Mouse (Mus musculus) spleen, adult 2 months (tissue): ENCODE measurements around the gene Dcbld2. TPM values are rescaled to one million over a fixed set of nuclear protein-coding genes. Genes with fewer than 3 reads are reported as not detected.

ENCODE experiments used
- DNase-seq, 2 experiments: peaks; one replicate each; pipeline versions ENCODE4 v3.0.0 to v3.0.0-alpha.2; 2012 to 2021; ENCODE audit warnings: low spot score in 2 of 2, low read depth in 1 of 2
- H3K27ac ChIP-seq: fragments of 200-500 bp; 2 replicates; pipeline ENCODE4 v1.5.1; 2012; ENCODE audit warnings: low read length, inconsistent platforms; ENCODE audit not compliant: insufficient read depth
- H3K27me3 ChIP-seq: fragments of 200-500 bp; 2 replicates; pipeline ENCODE4 v1.6.1; 2012; ENCODE audit warnings: mild to moderate bottlenecking, moderate library complexity, low read length, inconsistent platforms; ENCODE audit not compliant: control insufficient read depth, insufficient read depth
- H3K36me3 ChIP-seq: fragments of 200-500 bp; 2 replicates; pipeline ENCODE4 v1.6.1; 2012; ENCODE audit warnings: mild to moderate bottlenecking, low read length, inconsistent platforms; ENCODE audit not compliant: control insufficient read depth, insufficient read depth
- H3K4me1 ChIP-seq: fragments of 200-500 bp; 2 replicates; pipeline ENCODE4 v1.6.1; 2011; ENCODE audit warnings: inconsistent platforms; ENCODE audit not compliant: control insufficient read depth, insufficient read depth, insufficient read length
- H3K4me3 ChIP-seq: fragments of 200-500 bp; 2 replicates; pipeline ENCODE4 v1.5.1; 2011; ENCODE audit warnings: mild to moderate bottlenecking, inconsistent platforms; ENCODE audit not compliant: insufficient read depth, insufficient read length; ENCODE audit errors: extremely low read depth
- CTCF ChIP-seq: fragments of 200-500 bp; IDR thresholded peaks from 2 replicates; pipeline ENCODE4 v1.5.1; 2011; ENCODE audit warnings: mild to moderate bottlenecking, inconsistent platforms; ENCODE audit not compliant: insufficient read depth, insufficient read length, insufficient replicate concordance; ENCODE audit errors: extremely low read depth
- POLR2A ChIP-seq: fragments of 200-500 bp; IDR thresholded peaks from 2 replicates; pipeline ENCODE4 v1.6.1; 2011; ENCODE audit warnings: low read depth, low read length, inconsistent platforms
- WGBS: fragments of 180-500 bp; shearing (Covaris S2); methylation state at CpG from one replicate; pipeline ENCODE4 v1.1.7; 2018; 5-methylcytosine and 5-hydroxymethylcytosine counted together
- polyA plus RNA-seq: library from polyadenylated mRNA; depleted of rRNA; stranded (reverse); fragments of >200 nt; gene quantifications from 2 replicates; pipeline ENCODE4 v1.2.3, GENCODE M21; 2012

Dcbld2 gene
- polyA plus RNA-seq, 1 experiment = 3.7 TPM

DNA sequence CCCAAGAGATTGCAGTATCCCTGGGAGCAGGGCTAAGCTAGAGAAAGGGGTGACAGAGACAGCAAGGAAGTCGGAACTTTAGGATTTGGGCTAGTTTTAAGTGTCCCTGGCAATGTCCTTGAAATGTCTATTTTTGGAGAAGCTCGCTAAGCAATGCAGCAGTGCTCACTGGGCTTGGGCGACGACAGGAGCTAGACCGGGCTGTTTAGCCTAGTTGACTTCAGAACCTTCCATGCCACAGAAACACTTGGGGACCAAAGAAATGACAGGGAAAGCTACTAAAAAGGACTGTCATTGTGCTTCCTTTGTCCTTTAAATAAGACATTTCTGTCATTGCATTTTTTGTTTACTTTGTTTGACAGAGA is 73.6 kb downstream of the Dcbld2 start:
- no peaks in the 10 kb centered on the region for H3K27me3 ChIP-seq
- TF ChIP-seq POLR2A (no peak), CTCF (no peak)
- peaks cover 18% of the 10 kb centered on the region for H3K4me1 ChIP-seq
- peak overlapping the region; percentile 86 for H3K27ac ChIP-seq
- WGBS = 30% methylated on average over 5 of the region's 5 CpGs
- no peak overlapping the region for H3K4me3 ChIP-seq
- peaks cover 6% of the 10 kb centered on the region for H3K36me3 ChIP-seq
- DNase-seq = no peak

DNA sequence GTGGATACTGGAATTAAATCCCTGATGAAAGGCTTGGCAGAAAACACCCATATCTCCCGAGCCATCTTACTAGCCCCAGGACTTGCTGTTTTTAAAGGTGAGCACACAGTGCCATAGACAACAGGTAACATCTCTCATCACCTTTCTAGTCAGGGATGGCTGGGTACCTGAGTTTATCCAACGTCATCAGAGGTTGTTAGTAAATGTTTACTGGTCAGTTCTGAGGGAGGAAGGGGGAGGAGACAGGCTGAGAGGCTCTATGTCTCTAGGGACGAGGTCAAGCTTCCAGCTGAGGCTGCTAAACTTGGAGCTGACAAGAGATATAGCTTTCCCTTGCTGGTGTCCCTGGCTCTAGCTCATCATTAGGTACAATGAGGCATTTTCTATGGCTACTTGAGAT is 74.1 kb downstream of the Dcbld2 start:
- Histone ChIP-seq H3K4me3 (no peak overlapping the region), H3K4me1 (peaks cover 18% of the 10 kb centered on the region), H3K27me3 (no peaks in the 10 kb centered on the region), H3K36me3 (peaks cover 6% of the 10 kb centered on the region), H3K27ac (no peak overlapping the region)
- 58% methylated on average over 3 of the region's 3 CpGs for WGBS
- DNase-seq = no peak
- TF ChIP-seq POLR2A = no peak

DNA sequence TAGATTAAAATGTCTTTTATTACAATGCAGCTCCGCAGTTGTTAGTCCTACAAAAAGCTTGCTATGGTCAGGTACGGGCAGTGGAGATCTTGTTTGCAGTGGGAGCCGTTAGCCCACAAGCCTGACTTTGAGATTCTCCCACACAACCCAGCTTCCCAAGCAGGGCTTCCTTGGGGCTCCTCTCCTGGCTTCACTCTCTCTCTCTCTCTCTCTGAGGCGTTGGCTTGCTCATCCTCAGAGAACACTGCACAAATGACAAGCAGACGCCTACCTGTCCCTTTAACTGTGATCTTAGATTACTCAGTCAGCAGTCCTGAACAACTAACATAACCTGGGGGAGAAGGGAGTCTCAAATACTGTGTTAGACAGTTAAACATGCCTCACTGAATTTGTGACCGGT is 79.6 kb downstream of the Dcbld2 start:
- Histone ChIP-seq H3K4me1 (no peaks in the 10 kb centered on the region), H3K27ac (no peak overlapping the region), H3K4me3 (no peak overlapping the region), H3K36me3 (peaks cover 5% of the 10 kb centered on the region; the same call in 1 of the 2 replicates), H3K27me3 (no peaks in the 10 kb centered on the region)
- no peak for DNase-seq
- TF ChIP-seq CTCF (no peak), POLR2A (no peak)
- 95% methylated on average over 6 of the region's 6 CpGs for WGBS

DNA sequence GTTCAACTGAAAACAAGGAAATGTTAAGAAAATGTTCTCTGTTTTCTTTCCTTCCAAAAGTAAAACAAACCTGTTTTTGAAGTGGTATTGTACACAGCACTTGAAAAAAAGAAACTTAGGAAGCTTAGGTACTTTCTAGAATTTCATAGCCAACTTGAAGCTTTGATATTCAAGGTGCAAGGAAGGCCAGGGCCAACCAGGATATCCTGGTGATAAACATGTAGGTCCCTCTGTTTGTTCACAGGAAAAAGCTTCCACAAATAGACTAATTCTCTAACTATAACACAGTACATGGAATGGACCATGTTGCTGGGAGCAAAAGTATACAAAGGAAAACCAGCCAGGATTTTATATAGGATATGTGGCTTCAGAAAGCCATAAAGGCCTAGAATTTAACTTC is 88.5 kb downstream of the Dcbld2 start:
- Histone ChIP-seq H3K36me3 (no peaks in the 10 kb centered on the region; the same call in 1 of the 2 replicates), H3K27me3 (no peaks in the 10 kb centered on the region), H3K27ac (no peak overlapping the region), H3K4me1 (peaks cover 24% of the 10 kb centered on the region), H3K4me3 (no peak overlapping the region)
- no peak for TF ChIP-seq POLR2A
- TF ChIP-seq CTCF = no peak
- no peak for DNase-seq

DNA sequence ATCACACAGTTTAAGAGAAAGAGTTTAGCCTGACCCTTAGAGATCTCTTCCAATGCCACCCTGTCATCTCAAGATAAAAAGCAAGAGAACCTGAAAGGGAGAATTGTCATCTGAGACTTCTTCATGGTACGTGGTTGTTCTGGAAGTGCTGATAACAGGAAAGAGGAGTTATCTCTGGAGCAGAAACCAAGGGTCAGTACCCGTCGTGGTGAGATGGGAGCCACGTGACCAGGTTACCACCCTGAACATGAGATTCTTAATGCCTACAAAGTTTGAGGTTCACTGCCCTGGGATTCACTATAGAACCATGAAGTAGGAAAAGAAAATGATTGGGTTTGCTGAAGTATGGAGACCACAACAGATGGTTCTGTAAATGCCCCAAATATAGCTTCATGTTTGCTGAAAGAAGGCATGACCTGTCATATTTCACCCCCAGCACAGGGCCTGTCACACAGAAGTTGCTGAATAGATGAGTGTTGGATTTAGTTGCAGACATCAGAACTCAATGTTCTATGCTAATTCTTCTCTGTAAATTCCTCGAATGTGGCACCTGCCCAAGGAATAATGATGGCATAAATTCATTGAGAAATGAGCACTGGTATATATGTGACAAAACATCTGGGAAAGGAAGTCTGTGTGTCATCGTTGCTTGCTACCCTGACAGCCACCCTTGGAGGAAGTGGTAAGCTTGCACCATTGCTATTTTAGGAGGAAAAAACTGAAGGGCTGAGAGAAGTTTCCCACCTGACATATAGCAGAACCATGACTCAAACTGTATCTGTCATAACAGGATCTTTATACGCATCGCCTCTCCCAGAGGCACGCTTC is 89.9 kb downstream of the Dcbld2 start:
- H3K4me3 ChIP-seq = no peak overlapping the region
- TF ChIP-seq CTCF (no peak), POLR2A (no peak)
- H3K4me1 ChIP-seq = peaks cover 31% of the 10 kb centered on the region
- peak; percentile 62 to 80 for DNase-seq
- H3K27ac ChIP-seq = peak overlapping the region; percentile 86
- WGBS = 9% methylated on average over 9 of the region's 9 CpGs
- H3K36me3 ChIP-seq = no peaks in the 10 kb centered on the region; the same call in 1 of the 2 replicates
- H3K27me3 ChIP-seq = no peaks in the 10 kb centered on the region

DNA sequence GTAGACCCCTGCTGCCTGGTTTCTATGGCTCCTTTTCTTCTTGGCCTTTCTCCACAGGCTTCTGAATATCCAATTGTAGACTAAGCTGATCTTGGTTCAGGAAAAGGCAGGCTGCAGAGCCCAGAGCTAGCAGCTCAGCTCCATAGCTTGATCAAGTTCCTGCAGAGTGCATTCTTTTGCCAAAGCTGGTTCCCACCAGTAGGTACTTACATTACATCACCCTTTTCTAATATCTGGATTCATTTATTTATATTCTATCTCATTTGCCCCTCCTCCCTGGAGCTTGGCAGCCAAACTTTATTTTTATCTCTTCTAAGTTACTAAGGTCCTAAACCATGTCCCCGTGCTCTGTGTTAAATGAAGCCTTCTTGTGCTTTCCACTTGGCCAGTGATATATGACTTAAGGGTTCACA is 90.9 kb downstream of the Dcbld2 start:
- WGBS = 29% methylated on average over 1 of the region's 1 CpGs
- peaks cover 1% of the 10 kb centered on the region; the same call in 1 of the 2 replicates for H3K36me3 ChIP-seq
- no peak for TF ChIP-seq CTCF
- TF ChIP-seq POLR2A = no peak

DNA sequence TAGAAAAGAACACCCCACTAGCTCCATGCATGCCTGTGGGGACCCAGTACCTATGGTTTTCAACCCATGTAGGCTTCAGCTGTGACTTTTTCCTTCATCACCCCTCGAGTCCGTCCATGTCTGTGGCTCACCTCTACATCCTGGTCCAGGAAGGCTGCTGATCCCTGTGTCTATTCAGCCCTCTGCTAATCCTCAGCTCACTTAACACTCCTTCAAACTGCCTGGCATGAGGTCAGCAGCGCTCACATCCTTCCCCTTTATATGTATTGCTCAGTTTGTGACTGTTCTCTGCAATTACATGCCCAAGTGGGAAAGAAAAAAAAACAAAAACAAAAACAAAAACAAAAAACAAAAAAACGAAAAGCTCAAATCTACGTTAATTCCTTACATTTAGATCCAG is 91.4 kb downstream of the Dcbld2 start:
- H3K4me3 ChIP-seq = no peak overlapping the region
- H3K36me3 ChIP-seq = peaks cover 1% of the 10 kb centered on the region; the same call in 1 of the 2 replicates
- H3K27me3 ChIP-seq = no peaks in the 10 kb centered on the region
- H3K4me1 ChIP-seq = peaks cover 31% of the 10 kb centered on the region
- TF ChIP-seq POLR2A (no peak), CTCF (no peak)
- H3K27ac ChIP-seq = peak overlapping the region; percentile 69
- 57% methylated on average over 5 of the region's 5 CpGs for WGBS
- no peak for DNase-seq

More for the DNA sequence above, 90.9 kb downstream of the Dcbld2 start:
- Histone ChIP-seq H3K4me3 (no peak overlapping the region), H3K4me1 (peaks cover 31% of the 10 kb centered on the region), H3K27me3 (no peaks in the 10 kb centered on the region), H3K27ac (peak overlapping the region; percentile 69)
- DNase-seq = no peak
